Mouse (Mus musculus): ENCODE results near the gene Slc35a5. TPM values are rescaled to one million over a fixed set of nuclear protein-coding genes. Genes with fewer than 3 reads are reported as not detected.

The Slc35a5 gene
- total and polyA plus RNA-seq, 2 experiments from 2014 or later, result 11.6 to 47.7 TPM

DNA sequence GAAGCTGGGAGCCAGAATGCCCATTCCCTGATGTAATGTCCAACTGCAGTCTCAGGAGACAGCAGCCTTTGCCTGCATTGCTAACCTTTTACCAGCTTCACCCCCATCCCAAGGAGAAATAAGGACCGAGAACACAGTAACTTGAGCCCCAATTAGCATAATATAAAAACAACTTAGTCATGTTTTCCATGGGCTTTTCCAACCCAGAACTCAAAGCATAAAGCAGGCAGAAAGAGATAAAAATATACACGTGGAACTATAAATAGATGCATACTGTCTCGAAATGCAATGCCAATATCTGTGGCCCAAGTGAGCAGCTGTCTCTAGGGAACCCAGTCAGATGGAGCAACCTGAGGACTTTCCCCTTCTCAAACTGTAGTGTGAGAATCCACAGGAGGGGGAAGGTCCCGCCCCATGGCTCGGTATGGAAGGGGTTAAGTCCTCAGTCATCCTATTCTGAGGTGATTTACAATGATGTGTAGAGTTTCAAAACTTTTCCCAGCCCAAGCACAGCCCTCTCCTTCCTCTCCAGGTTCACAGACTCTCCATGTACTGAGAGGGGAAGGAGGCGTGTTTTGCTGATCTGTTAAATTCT is 65.3 kb downstream of the Slc35a5 start, which contains the start of gene Ccdc80:
Ccdc80 (plus strand) TSS at position 266 of the 595 bp plus-strand sequence.
- peak within 1 kb of the TSS; percentile 47 for H3K4me3 ChIP-seq (ENCODE audit: low read depth, low read length)
- H3K9ac ChIP-seq (replicated peaks; ENCODE audit: low read depth, low read length), result peak within 1 kb of the TSS; percentile 60
- H3K4me1 ChIP-seq (ENCODE audit: control insufficient read depth, insufficient read depth), result peaks cover 26% of the 10 kb centered on the region
- H3K4me2 ChIP-seq (ENCODE audit: low read depth, low read length), result peak within 1 kb of the TSS; percentile 71
- H3K27ac ChIP-seq (ENCODE audit: low read depth), result peak within 1 kb of the TSS; percentile 91
- ATAC-seq (ENCODE audit: insufficient read depth, low read depth) (peak; percentile 68), DNase-seq (ENCODE audit: low spot score) (peak; percentile 87)
- H3K36me3 ChIP-seq (replicated peaks; ENCODE audit: control insufficient read depth, insufficient read depth, low read length), result no peaks in the 10 kb centered on the region
- no peaks in the 10 kb centered on the region for H3K9me3 ChIP-seq (replicated peaks; ENCODE audit: control insufficient read depth, low read length)
- no peak for TF ChIP-seq CTCF (IDR thresholded peaks at IDR 0.05; ENCODE audit: low read depth)
- TF ChIP-seq EP300 (IDR thresholded peaks at IDR 0.05; ENCODE audit: low read depth), result no peak
- WGBS, result under 1% methylated on average over 6 of the region's 6 CpGs
- no peaks in the 10 kb centered on the region for H3K27me3 ChIP-seq (ENCODE audit: control insufficient read depth, insufficient read depth, low read length)

DNA sequence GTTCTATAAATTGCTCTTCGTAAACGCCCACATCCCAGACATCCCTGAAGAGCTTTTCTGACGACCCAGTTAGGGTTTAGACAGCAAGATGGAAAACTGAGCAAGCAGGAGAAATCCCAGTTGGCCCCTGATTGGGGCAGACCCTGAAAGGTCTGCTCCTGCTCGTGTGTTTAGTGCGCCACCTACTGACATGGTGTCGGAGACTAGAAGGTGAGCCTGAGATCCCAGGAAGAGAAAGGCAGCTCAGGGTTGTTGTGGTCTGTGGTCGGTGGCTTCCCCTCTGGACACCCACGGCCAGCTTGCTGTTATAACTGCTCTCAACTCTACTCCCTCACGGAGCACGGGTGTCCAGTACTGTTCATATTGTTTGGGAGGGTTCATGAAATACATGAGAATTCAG is 68.5 kb downstream of the Slc35a5 start:
- Histone ChIP-seq H3K27ac (ENCODE audit: low read depth) (no peak overlapping the region), H3K27me3 (ENCODE audit: control insufficient read depth, insufficient read depth, low read length) (no peaks in the 10 kb centered on the region), H3K9ac (replicated peaks; ENCODE audit: low read depth, low read length) (0 out of 2 replicates have a peak overlapping the region, but pooled peaks have one; percentile 6), H3K9me3 (replicated peaks; ENCODE audit: control insufficient read depth, low read length) (no peaks in the 10 kb centered on the region), H3K4me3 (ENCODE audit: low read depth, low read length) (peak overlapping the region; percentile 11; the same call in 1 of the 2 replicates), H3K36me3 (replicated peaks; ENCODE audit: control insufficient read depth, insufficient read depth, low read length) (no peaks in the 10 kb centered on the region), H3K4me2 (ENCODE audit: low read depth, low read length) (peak overlapping the region; percentile 32; the same call in 1 of the 2 replicates), H3K4me1 (ENCODE audit: control insufficient read depth, insufficient read depth) (peaks cover 3% of the 10 kb centered on the region; the same call in 1 of the 2 replicates)
- DNase-seq (ENCODE audit: low spot score) (peak; percentile 69), ATAC-seq (ENCODE audit: insufficient read depth, low read depth) (peak; percentile 45; the same call in 1 of the 2 replicates)
- WGBS, result 5% methylated on average over 10 of the region's 10 CpGs
- TF ChIP-seq CTCF (IDR thresholded peaks at IDR 0.05; ENCODE audit: low read depth) (peak; percentile 97), EP300 (IDR thresholded peaks at IDR 0.05; ENCODE audit: low read depth) (no peak)

Other genes starting within 250 kb of the Slc35a5 start
- 0.99 TPM in 1 of 2 replicates, not detected in the other for gene Cd200r3, start 215.0 kb downstream of the Slc35a5 start, total RNA-seq (2014; rRNA removed; ENCODE audit: low replicate concordance)
- 0.51 and 0.54 TPM in 2 replicates for gene Cd200r3, start 215.0 kb downstream of the Slc35a5 start, polyA plus RNA-seq (2015; fragmentation: Nextera tagmentation; extraction: Ambion mirVana)
- gene Ccdc80, start 65.3 kb downstream of the Slc35a5 start, total RNA-seq (2014; rRNA removed; ENCODE audit: low replicate concordance), result 61.4 and 70.2 TPM in 2 replicates
- 75.3 and 75.8 TPM in 2 replicates for gene Ccdc80, start 65.3 kb downstream of the Slc35a5 start, polyA plus RNA-seq (2015; fragmentation: Nextera tagmentation; extraction: Ambion mirVana)
- 4.5 and 5.6 TPM in 2 replicates for gene Atg3, start 79 bp upstream of the Slc35a5 start, total RNA-seq (2014; rRNA removed; ENCODE audit: low replicate concordance)
- 30.1 and 31.2 TPM in 2 replicates for gene Atg3, start 79 bp upstream of the Slc35a5 start, polyA plus RNA-seq (2015; fragmentation: Nextera tagmentation; extraction: Ambion mirVana)
- not detected in 2 replicates for gene Btla, start 65.6 kb upstream of the Slc35a5 start, total RNA-seq (2014; rRNA removed; ENCODE audit: low replicate concordance)
- gene Btla, start 65.6 kb upstream of the Slc35a5 start, polyA plus RNA-seq (2015; fragmentation: Nextera tagmentation; extraction: Ambion mirVana), result 0.05 TPM in 1 of 2 replicates, not detected in the other

Data from heart, postnatal 0 days (tissue).